Mouse (Mus musculus): ENCODE data around the gene Fdps. TPM values are rescaled to one million over a fixed set of nuclear protein-coding genes. Genes with fewer than 3 reads are reported as not detected.
A peak's percentile ranks its signal among the peaks of the same experiment; 100 is the strongest.

The Fdps gene
- polyA plus RNA-seq, 1 experiment, result 48.9 TPM

GRCm38 (mm10) chr3:89132285-89133062 is 30.7 kb upstream of the Fdps start:
- H3K4me3 ChIP-seq (replicated peaks), result peak overlapping the region; percentile 51
- H3K4me1 ChIP-seq, result peaks cover 38% of the 10 kb centered on the region
- no peak for TF ChIP-seq GATA1 (IDR thresholded peaks at IDR 0.05; ENCODE audit: borderline replicate concordance, low read length)

GRCm38 (mm10) chr3:89131816-89132215 is 30.1 kb upstream of the Fdps start:
- Histone ChIP-seq H3K4me1 (peaks cover 38% of the 10 kb centered on the region), H3K4me3 (replicated peaks) (no peak overlapping the region), H3K9me3 (no peaks in the 10 kb centered on the region), H3K27me3 (replicated peaks) (peaks cover 64% of the 10 kb centered on the region), H3K36me3 (replicated peaks; ENCODE audit: low read length) (no peaks in the 10 kb centered on the region)
- TF ChIP-seq FLI1 (IDR thresholded peaks at IDR 0.05; ENCODE audit: low read length) (no peak), GATA1 (IDR thresholded peaks at IDR 0.05; ENCODE audit: borderline replicate concordance, low read length) (no peak)

More at GRCm38 (mm10) chr3:89132285-89133062, 30.7 kb upstream of the Fdps start:
- Histone ChIP-seq H3K9me3 (no peaks in the 10 kb centered on the region), H3K36me3 (replicated peaks; ENCODE audit: low read length) (no peaks in the 10 kb centered on the region), H3K27me3 (replicated peaks) (peaks cover 67% of the 10 kb centered on the region)

- H3K4me1 ChIP-seq, result peaks cover 30% of the 10 kb centered on the region
- TF ChIP-seq GATA1 (IDR thresholded peaks at IDR 0.05; ENCODE audit: borderline replicate concordance, low read length) (no peak), FLI1 (IDR thresholded peaks at IDR 0.05; ENCODE audit: low read length) (no peak)
- peaks cover 52% of the 10 kb centered on the region for H3K27me3 ChIP-seq (replicated peaks)
- H3K4me3 ChIP-seq (replicated peaks), result no peak overlapping the region
- no peaks in the 10 kb centered on the region for H3K9me3 ChIP-seq
- H3K36me3 ChIP-seq (replicated peaks; ENCODE audit: low read length), result no peaks in the 10 kb centered on the region
Observed at GRCm38 (mm10) chr3:89129908-89130307, 28.1 kb upstream of the Fdps start.

- no peaks in the 10 kb centered on the region for H3K36me3 ChIP-seq (replicated peaks; ENCODE audit: low read length)
- H3K4me3 ChIP-seq (replicated peaks), result no peak overlapping the region
- H3K4me1 ChIP-seq, result peaks cover 25% of the 10 kb centered on the region
- TF ChIP-seq FLI1 (IDR thresholded peaks at IDR 0.05; ENCODE audit: low read length) (no peak), GATA1 (IDR thresholded peaks at IDR 0.05; ENCODE audit: borderline replicate concordance, low read length) (no peak)
- no peaks in the 10 kb centered on the region for H3K9me3 ChIP-seq
- peaks cover 27% of the 10 kb centered on the region for H3K27me3 ChIP-seq (replicated peaks)
Observed at GRCm38 (mm10) chr3:89125981-89126380, 24.2 kb upstream of the Fdps start.

GRCm38 (mm10) chr3:89124241-89124640 is 22.5 kb upstream of the Fdps start:
- no peaks in the 10 kb centered on the region for H3K36me3 ChIP-seq (replicated peaks; ENCODE audit: low read length)

GRCm38 (mm10) chr3:89123313-89123712 is 21.6 kb upstream of the Fdps start:
- peaks cover 17% of the 10 kb centered on the region for H3K4me1 ChIP-seq
- TF ChIP-seq GATA1 (IDR thresholded peaks at IDR 0.05; ENCODE audit: borderline replicate concordance, low read length), result no peak
- no peak for TF ChIP-seq FLI1 (IDR thresholded peaks at IDR 0.05; ENCODE audit: low read length)
- no peaks in the 10 kb centered on the region for H3K36me3 ChIP-seq (replicated peaks; ENCODE audit: low read length)
- H3K9me3 ChIP-seq, result no peaks in the 10 kb centered on the region
- peaks cover 26% of the 10 kb centered on the region for H3K27me3 ChIP-seq (replicated peaks)
- no peak overlapping the region for H3K4me3 ChIP-seq (replicated peaks)

More at GRCm38 (mm10) chr3:89124241-89124640, 22.5 kb upstream of the Fdps start:
- peaks cover 30% of the 10 kb centered on the region for H3K27me3 ChIP-seq (replicated peaks)
- H3K4me3 ChIP-seq (replicated peaks), result no peak overlapping the region
- peaks cover 22% of the 10 kb centered on the region for H3K4me1 ChIP-seq
- H3K9me3 ChIP-seq, result no peaks in the 10 kb centered on the region
- TF ChIP-seq FLI1 (IDR thresholded peaks at IDR 0.05; ENCODE audit: low read length) (no peak), GATA1 (IDR thresholded peaks at IDR 0.05; ENCODE audit: borderline replicate concordance, low read length) (no peak)

GRCm38 (mm10) chr3:89115522-89115921 is 13.8 kb upstream of the Fdps start:
- Histone ChIP-seq H3K4me1 (peaks cover 20% of the 10 kb centered on the region), H3K36me3 (replicated peaks; ENCODE audit: low read length) (no peaks in the 10 kb centered on the region)
- no peak for TF ChIP-seq GATA1 (IDR thresholded peaks at IDR 0.05; ENCODE audit: borderline replicate concordance, low read length)

GRCm38 (mm10) chr3:89113058-89113457 is 11.3 kb upstream of the Fdps start:
- H3K36me3 ChIP-seq (replicated peaks; ENCODE audit: low read length), result no peaks in the 10 kb centered on the region
- TF ChIP-seq GATA1 (IDR thresholded peaks at IDR 0.05; ENCODE audit: borderline replicate concordance, low read length), result no peak
- H3K9me3 ChIP-seq, result no peaks in the 10 kb centered on the region
- H3K27me3 ChIP-seq (replicated peaks), result peaks cover 11% of the 10 kb centered on the region
- no peak overlapping the region for H3K4me3 ChIP-seq (replicated peaks)
- H3K4me1 ChIP-seq, result peaks cover 37% of the 10 kb centered on the region

More at GRCm38 (mm10) chr3:89115522-89115921, 13.8 kb upstream of the Fdps start:
- H3K4me3 ChIP-seq (replicated peaks), result no peak overlapping the region
- no peaks in the 10 kb centered on the region for H3K9me3 ChIP-seq
- peaks cover 21% of the 10 kb centered on the region for H3K27me3 ChIP-seq (replicated peaks)

GRCm38 (mm10) chr3:89108146-89108545 is 6.4 kb upstream of the Fdps start:
- Histone ChIP-seq H3K27me3 (replicated peaks) (no peaks in the 10 kb centered on the region), H3K4me3 (replicated peaks) (no peak overlapping the region), H3K9me3 (no peaks in the 10 kb centered on the region), H3K4me1 (peaks cover 61% of the 10 kb centered on the region), H3K36me3 (replicated peaks; ENCODE audit: low read length) (no peaks in the 10 kb centered on the region)
- TF ChIP-seq FLI1 (IDR thresholded peaks at IDR 0.05; ENCODE audit: low read length) (no peak), GATA1 (IDR thresholded peaks at IDR 0.05; ENCODE audit: borderline replicate concordance, low read length) (no peak)

GRCm38 (mm10) chr3:89107545-89107944 is 5.8 kb upstream of the Fdps start:
- Histone ChIP-seq H3K36me3 (replicated peaks; ENCODE audit: low read length) (no peaks in the 10 kb centered on the region), H3K4me1 (peaks cover 65% of the 10 kb centered on the region), H3K4me3 (replicated peaks) (peak overlapping the region; percentile 15), H3K9me3 (no peaks in the 10 kb centered on the region), H3K27me3 (replicated peaks) (no peaks in the 10 kb centered on the region)
- TF ChIP-seq FLI1 (IDR thresholded peaks at IDR 0.05; ENCODE audit: low read length) (no peak), GATA1 (IDR thresholded peaks at IDR 0.05; ENCODE audit: borderline replicate concordance, low read length) (no peak)
